Comparison of ENCODE assay signal across 8 mouse cellular contexts in genomic region chr19:16128715-16129114, GRCm38 (mm10). TPM values are rescaled to one million over a fixed set of nuclear protein-coding genes. Genes with fewer than 3 reads are reported as not detected.
DNase-seq lines count a peak whose midpoint lies in the region; ATAC-seq lines count a peak whose summit lies in the region.

No protein-coding gene starts in this region.

- peak; percentile 60 to 67 for DNase-seq in heart, adult 18-20 months
- DNase-seq in heart, postnatal 25 days (ENCODE audit: low spot score): no peak
- peak; percentile 76 for DNase-seq in A20 (ENCODE audit: low read depth, low spot score)
- peak; percentile 33 for DNase-seq in WW6 (ENCODE audit: low read depth, low spot score)
- peak; percentile 76 for DNase-seq in lung, postnatal 25 days (ENCODE audit: low spot score)
- no peak for DNase-seq in layer of hippocampus, adult 9-11 months
- no peak for DNase-seq in ovary, postnatal 36 days (ENCODE audit: low spot score)

- H3K27ac ChIP-seq in midbrain, embryonic 16.5 days (ENCODE audit: low read length): no peak overlapping the region

- no peaks in the 10 kb centered on the region for H3K36me3 ChIP-seq in midbrain, embryonic 16.5 days (ENCODE audit: control insufficient read depth, insufficient read depth, low read length)

- intact Hi-C loops in heart, postnatal 25 days (cut with DNase I): loop anchor here (5.0 kb wide), 2 partner anchors 66 to 214 kb away; no protein-coding TSS in a partner anchor

- H3K9ac ChIP-seq in midbrain, embryonic 16.5 days (ENCODE audit: low read depth, low read length): no peak overlapping the region

- peaks cover 3% of the 10 kb centered on the region; the same call in 1 of the 2 replicates for H3K4me1 ChIP-seq in midbrain, embryonic 16.5 days (ENCODE audit: control insufficient read depth, insufficient read depth, low read length)

- no peak overlapping the region for H3K4me2 ChIP-seq in midbrain, embryonic 16.5 days (ENCODE audit: low read length)

- WGBS in midbrain, embryonic 16.5 days: 49% methylated on average over 5 of the region's 5 CpGs

- ATAC-seq in midbrain, embryonic 16.5 days: no peak

- no peak overlapping the region for H3K4me3 ChIP-seq in midbrain, embryonic 16.5 days (ENCODE audit: low read depth, low read length)

- H3K27me3 ChIP-seq in midbrain, embryonic 16.5 days (ENCODE audit: control insufficient read depth, insufficient read depth, low read depth, low read length): no peaks in the 10 kb centered on the region

- H3K9me3 ChIP-seq in midbrain, embryonic 16.5 days (replicated peaks; ENCODE audit: control insufficient read depth, low read length, poor library complexity, severe bottlenecking): no peaks in the 10 kb centered on the region

RNA-seq across cellular contexts. Expression of gene Gnaq, which starts 3.9 kb away (rescaled TPM):
- 10 to 100 TPM; 22.3 to 23.9 TPM for total RNA-seq in heart, adult 18-20 months (2021)
- total RNA-seq in heart, postnatal 25 days (2021): 10 to 100 TPM; 24.9 to 25.8 TPM
- polyA plus RNA-seq in midbrain, embryonic 16.5 days (2015; fragmentation: Nextera tagmentation; extraction: Ambion mirVana): 115 and 126 TPM in 2 replicates

Comparison
In these comparisons a context has a peak if more than half of its experiments do, and no peak if none do; other contexts are left out.
1. DNase-seq: peak in heart, adult 18-20 months (2 of 2), A20 (single experiment), WW6 (single experiment) and lung, postnatal 25 days (single experiment); none in heart, postnatal 25 days (single experiment), layer of hippocampus, adult 9-11 months (single experiment) and ovary, postnatal 36 days (single experiment).